Mouse (Mus musculus): Measurements from ENCODE around the gene Atad1.
"Not testable (repeated sequence)": the region's sequence is repeated elsewhere in the genome, so short reads cannot be mapped to it uniquely, and the experiment has no call there.

Atad1 gene

DNA sequence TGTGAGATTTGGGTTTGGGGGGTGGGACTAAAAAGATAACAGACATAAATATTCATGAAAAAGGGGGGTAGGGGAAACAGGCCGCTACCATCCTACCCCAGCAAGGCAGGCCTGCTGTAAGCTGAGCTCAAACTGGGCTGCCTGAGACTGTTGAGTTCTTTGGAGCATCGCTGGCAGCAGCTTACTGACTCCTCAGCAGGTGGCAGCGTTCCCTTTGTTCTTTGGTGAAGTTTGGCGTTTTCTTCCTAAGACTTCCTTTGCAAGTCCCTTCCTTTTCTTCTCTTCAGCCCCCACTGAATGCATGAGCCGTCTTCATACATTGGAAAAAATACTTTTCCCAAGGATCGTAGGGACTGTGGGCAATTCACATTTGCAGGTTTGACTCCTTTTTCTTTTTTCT lies 9.8 kb upstream of the Atad1 start:
- no peak for DNase-seq (ENCODE audit: low read depth, low spot score)

DNA sequence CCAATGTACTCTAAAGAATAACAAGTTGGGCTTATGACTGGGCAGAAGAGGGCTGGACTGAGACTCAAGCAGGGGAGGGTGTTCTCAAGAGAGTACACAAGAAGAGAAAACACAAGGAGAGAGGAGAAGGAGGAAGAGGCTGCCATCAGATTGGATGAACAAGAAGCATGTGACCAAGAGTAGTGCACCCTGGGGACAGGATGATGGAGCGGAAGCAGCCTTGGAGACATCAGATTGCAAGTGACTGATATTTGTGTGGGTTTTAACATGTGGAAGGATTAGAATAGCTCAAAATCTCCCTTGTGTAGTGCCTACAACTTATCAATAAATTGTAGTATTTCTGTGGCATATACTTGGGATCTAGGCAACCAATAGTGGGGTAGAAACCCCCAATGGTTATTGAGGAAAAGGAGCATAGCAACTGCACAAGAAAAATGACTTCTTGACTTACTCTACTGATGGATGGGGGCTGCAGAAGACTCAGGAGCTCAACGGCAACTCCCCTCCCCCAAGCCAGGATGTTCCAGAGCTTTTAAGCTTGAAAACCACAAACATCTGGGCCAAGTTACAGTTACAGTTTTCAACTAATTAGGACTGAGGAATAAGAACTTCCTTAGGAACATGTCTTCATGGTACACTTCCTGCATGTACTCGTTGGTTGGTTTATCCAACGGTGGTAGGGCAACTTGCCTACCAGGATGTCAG lies 1.2 kb upstream of the Atad1 start:
- no peak for DNase-seq (ENCODE audit: low read depth, low spot score)

DNA sequence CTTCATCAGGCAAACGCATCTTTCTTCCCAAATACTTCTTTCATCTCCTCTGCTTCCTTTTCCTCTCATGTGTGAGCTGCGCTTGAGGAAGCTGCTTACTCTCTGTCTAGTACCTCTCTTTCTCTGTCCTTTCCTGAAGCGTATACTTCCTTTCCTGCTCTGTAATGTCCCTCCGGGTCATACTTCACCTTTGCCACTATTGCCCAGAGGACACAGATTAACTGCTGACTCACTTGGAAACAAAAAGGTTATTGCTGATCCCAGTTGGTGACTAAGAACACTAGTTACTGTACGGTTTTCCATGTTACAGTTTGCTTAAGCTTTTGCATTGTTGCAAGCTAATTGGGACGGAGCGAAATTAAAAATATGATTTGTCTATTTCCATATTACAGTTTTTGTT lies 1.7 kb downstream of the Atad1 start:
- DNase-seq (ENCODE audit: low read depth, low spot score): no peak

DNA sequence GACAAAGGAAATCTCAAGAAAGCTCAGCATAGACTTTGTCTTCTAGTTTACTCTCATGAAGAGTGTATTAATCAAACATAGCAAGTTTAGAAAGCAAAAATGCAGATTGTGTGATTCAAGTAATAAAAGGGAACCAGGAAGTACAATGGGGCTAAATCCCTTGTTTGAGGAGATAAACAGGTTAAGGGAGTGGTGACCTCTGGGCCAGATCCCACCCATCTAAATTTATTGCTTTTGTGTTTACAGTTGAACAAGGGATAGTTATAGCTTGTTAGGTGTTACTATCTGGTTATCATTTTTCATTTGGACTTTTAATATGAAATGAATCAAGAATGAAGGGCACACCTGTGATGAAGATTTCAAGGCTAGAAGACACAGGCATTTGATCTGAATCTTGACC lies 6.7 kb downstream of the Atad1 start:
- DNase-seq (ENCODE audit: low read depth, low spot score): no peak

DNA sequence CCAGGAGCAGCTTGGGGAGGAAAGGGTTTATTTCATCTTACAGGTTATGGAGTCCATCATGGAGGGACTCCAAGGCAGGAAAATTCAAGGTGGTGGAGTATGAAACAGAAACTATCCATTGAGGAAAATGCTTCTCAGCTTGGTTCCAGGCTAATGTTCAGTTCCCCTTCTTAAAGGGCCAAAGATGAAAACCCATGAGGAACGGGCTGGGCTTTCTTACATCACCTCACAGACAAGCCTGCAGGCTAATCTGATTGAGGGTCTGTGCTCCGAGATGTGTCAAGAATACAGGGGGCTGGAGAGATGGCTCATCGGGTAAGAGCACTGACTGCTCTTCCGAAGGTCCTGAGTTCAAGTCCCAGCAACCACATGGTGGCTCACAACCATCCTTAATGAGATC lies 9.8 kb downstream of the Atad1 start:
- DNase-seq (ENCODE audit: low read depth, low spot score): no peak

DNA sequence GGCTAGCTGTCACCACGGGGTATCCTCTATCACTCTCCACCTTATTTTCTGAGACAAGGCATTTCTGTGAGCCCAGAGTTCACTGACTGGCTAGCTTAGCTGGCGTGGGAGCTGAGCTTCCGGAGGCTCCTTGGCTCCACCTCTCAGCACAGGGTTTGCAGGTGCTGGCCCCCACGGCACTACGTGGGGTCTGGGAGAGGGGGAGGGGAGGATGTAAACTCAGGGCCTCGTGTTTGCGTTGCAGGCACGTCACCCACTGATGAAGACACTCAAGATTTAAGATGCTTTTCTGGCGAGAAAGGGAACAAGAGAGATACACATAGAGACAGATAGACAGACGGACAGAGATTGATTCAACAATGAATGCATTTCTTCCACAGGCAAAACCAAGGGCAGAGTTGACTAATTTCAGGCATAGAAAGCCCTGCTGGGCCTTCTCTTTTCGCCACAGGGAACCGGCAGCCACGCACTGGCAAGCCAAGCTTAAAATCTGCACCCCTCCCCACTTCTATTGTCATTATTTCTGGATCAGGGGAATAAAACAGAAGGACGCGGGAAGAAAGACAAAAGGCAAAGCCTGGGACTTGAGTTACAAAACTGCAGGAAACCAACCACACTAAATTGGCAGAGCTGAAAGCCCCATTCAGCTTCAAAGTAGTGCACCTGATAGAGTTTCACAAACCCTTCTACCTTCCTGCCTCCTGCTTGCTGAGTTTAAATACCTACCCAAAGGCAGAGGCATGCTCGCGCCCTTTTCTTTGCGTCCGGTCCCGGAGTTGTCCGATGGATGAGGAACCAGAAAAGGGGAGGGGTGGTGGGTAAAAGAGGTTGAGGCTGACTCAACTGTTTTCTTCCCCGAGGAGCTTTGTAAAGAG lies 12.9 kb downstream of the Atad1 start:
- no peak for DNase-seq (ENCODE audit: low read depth, low spot score)

DNA sequence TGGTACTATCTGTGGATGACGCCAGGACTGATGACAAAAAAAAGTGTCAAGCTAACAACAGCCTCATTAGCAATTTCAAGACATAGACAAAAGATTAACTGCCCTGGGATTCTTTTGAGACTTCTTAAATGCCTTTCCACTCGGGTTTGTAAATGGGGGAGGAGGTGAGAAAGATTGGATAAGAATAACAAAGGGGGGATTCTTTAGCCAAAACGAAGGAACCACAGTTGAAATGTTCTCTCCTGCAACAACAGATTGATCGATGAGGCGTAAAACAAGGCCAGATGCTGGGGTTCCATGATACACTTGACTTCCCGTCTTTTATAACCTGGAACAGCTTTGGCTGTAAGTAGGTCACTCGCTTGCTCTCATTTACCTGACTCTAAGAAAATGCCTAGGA lies 15.8 kb downstream of the Atad1 start:
- no peak for DNase-seq (ENCODE audit: low read depth, low spot score)

DNA sequence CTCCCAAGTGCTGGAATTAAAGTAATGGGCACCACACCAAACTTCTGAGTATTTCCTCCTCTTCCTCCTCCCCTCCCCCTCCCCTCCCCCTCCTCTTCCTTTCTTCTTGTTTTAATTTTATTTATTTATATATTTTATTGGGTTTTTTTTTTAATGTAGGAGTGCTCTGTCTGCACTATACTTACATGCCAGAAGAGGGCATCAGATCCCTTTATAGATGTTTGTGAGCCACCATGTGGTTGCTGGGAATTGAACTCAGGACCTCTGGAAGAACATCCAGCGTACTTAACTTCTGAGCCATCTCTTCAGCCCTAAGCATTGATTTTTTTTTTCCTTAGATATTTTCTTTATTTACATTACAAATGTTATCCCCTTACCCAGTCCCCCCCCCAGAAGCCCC lies 19.3 kb downstream of the Atad1 start:
- DNase-seq (ENCODE audit: low read depth, low spot score): no peak

DNA sequence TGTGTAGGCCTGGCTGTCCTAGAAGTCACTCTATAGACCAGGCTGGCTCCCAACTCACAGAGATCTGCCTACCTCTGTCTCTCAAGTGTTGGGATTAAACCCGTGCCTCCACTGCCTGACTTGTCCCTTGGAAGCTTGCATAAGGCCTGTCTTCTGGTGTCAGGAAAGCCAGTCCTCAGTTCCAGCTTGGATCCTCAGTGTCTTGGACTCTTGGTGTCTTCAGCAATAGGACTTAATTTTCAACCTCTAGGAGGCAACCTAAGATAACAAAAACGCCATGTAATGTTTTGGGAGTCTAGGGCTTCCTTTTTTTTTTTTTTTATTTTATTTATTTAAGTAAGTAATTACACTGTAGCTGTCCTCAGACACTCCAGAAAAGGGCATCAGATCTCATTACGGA lies 22.0 kb downstream of the Atad1 start:
- no peak for DNase-seq (ENCODE audit: low read depth, low spot score)

DNA sequence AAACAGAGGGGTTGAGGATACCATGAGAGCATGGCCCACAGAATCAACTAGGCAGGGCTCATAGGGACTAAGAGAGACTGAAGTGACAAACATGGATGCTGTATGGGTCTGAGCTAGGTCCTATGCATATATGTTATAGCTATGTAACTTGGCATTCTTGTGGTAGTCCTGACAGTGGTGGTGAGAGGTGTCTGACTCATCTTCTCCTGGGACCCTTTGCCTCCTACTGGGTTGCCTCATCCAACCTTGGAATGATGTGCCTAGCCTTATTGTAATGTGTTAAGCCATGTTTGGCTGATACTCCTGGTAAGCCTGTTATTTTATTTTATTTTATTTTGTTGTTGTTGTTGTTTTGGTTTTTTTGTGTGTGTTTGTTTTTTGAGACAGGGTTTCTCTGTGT lies 23.9 kb downstream of the Atad1 start:
- DNase-seq (ENCODE audit: low read depth, low spot score): no peak

DNA sequence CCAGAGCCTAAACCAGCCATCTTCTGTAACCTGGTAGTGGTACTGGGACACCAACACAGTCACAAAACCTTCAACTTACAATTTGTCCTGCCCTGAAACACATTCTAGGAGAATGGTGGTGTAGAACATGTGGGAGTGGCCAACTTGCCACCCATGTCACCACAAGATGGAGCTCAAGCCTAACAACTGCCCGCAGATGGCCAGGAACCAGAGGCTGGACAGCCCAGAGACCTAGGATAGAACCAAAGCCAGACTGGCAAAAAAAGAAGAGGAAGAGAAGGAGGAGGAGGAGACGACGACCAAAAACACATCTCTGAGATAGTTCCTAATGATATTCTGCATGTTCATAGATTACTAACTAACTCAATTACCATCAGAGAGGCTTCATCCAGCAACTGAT lies 24.4 kb downstream of the Atad1 start:
- DNase-seq (ENCODE audit: low read depth, low spot score): peak; percentile 69

DNA sequence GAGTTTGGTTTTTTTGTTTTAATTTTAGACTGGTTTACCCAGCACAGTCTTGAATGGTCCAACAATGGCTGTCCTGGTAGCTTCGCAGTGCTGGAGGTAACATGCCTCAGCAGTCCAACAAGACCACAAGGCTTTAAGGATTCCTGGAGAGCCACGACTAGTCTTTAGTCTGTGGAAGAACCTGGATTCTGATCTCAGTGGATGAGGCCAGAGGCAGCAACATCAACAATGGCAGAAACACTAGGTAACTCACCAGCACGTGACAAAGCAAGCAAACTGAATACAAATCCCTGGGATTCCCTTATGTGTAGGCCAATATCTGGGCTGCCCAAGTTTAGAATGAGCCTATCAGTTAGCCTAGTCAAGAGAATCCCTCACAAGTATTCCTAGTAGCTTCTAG lies 26.1 kb downstream of the Atad1 start:
- no peak for DNase-seq (ENCODE audit: low read depth, low spot score)

DNA sequence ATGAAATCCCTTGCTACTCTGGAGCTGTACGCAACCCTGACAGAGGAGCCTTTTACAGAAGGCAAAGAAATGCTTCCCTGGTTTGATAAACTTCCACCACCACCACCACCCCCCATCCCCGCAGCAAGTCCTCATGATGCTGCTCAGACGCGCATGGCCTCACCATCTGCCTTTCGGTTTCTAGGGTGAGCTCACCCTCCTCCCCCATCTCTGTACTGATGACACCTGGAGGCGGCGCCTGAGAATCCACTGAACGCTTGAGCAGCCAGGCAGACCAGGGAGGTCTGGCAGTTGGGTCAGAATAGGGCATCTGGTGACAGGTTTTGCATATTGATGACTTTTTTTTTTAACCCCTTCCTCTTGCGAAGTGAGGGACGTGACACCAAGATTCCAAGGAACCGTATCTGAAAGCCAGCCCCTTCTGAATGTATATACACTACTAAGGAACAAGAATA lies 27.0 kb downstream of the Atad1 start:
- DNase-seq (ENCODE audit: low read depth, low spot score): peak; percentile 63

DNA sequence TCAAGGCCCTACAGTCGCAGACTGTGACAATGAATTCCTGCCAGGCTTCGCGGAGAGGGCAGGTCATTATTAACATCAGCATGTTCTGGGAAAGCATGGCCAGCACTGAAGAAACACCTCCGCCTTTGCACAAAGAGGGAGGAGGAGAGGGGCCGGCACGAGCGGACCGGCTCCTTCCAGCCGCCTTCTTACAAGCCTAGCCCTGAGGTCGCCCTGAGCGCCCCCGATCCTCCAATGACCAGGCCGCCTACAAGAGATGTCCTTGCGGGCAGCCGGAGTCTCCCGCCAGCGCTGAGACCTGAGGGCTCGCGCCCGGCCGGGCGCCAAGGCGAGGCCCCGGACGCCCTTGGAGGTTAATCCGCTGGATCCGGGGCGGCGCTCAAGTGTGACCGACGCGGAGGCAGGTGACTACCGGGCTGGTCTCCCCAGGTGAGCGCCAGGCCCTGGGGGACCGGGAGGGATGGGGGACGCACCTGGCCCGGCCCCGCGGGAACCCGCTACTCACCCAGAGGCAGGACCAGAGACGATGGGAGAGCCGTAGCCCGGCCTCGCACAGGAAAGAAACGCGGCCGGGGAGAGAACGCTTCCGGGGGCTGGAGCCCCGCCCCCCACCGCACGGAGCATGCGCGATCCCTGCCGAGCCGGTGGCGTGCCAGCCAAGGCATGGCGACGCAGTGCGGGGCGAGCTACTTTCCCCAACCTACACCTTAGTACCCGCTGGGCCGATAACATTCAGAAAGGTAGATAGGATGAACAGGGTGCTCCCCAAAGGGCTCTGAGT lies 27.6 kb downstream of the Atad1 start:
- peak; percentile 83 for DNase-seq (ENCODE audit: low read depth, low spot score)

DNA sequence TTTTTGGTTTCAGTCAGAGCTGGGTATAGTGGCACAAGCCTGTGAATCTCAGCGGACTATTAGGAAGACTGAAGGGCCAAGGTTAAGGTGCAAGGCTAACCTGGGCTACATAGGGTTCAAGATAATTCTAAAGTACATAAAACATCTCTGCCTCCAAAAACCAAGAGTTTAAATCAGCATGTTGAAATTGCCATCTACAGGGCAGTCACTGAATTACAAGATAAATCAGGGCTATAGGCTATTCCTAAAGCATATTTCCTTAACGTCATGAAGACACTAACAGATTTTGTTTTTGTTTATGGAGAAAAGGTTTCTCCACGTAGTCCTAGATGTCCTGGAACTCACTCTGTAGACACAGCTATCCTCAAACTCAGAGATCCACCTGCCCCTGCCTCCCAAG lies 29.3 kb downstream of the Atad1 start:
- DNase-seq (ENCODE audit: low read depth, low spot score): no peak

DNA sequence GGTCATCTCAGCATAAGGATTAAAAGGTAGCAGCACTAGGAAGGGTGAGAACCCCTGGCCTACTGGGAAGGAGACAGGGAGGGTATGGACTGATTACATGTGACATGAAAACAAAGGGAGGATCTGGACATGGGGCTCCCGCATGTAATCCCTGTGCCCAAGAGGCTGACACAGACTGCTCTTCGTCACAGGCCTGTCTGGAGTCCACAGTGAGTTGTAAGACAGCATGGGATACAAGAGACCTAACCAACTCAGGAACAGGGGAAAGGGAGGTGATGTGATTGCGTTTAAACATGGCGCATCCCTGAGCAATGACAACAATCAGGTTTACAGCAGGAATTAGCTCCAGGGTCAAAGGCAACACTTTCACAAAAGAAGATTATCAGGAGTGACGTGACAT lies 30.6 kb downstream of the Atad1 start:
- no peak for DNase-seq (ENCODE audit: low read depth, low spot score)

DNA sequence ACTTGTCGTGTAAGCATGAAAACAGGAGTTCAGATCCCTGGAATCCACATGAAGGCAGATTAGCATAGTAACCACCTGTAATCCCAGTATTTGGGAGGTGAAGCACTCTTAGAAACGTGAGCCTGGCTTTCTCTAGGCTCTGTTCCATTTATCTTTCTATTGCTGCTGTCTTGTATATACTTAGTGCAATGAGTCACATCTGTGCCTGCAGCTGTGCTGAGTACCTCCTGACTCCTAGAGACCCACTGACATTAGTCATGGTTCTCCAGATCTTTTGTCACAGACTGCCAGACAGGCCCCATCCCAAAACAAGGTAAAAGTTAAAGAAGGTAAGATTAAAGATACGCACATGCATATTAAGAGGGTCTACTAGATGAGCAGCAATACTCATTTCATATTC lies 37.4 kb downstream of the Atad1 start:
- no peak for DNase-seq (ENCODE audit: low read depth, low spot score)

DNA sequence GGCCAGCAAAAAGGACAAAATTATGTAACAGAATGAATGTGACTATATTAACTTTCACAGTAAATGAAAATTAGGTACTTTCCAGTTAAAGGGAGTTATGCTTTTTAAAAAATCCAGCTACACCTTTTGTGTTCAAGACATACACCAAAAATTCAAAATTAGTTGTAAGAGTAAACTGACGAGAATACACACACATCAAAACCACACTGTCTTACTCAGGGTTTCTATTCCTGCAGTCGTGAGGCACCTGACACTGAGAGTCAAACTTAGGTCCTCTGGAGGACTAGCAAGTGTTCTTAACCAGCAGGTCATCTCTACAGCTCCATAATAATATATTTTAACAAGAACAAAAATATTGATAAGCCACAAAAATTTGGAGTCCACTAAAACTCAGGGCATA lies 42.9 kb downstream of the Atad1 start:
- no peak for DNase-seq (ENCODE audit: low read depth, low spot score)

DNA sequence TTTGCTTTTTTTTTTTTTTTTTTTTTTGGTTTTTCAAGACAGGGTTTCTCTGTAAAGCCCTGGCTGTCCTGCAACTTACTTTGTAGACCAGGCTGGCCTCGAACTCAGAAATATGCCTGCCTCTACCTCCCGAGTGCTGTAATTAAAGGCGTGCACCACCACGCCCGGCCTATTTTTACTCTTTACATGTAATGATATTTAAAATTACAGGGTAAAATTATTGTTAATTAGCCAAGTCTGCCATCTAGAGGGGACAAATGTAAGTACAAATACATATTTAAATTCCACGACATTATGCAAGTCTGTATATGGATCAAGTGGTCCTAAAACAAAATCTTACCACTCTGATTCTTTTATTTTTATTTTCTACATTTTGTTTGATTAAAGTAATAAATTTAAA lies 49.9 kb downstream of the Atad1 start:
- DNase-seq (ENCODE audit: low read depth, low spot score): peak; percentile 21

DNA sequence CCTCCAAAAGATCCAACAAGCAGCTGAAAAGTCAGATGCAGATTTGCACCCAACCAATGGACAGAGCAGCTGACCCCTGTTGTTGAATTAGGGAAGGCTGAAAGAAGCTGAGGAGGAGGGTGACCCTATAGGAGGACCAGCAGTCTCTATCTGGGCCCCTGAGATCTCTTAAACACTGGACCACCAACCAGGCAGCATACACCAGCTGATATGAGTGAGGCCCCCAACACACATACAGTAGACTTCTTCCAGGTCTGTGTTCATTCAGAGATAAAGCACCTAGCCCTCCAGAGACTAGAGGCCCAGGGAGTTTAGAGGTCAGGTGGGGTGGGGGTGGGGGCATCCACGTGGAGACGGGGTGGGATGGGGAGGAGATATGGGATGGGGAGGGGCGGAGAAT lies 51.4 kb downstream of the Atad1 start:
- DNase-seq (ENCODE audit: low read depth, low spot score): not testable (repeated sequence)

DNA sequence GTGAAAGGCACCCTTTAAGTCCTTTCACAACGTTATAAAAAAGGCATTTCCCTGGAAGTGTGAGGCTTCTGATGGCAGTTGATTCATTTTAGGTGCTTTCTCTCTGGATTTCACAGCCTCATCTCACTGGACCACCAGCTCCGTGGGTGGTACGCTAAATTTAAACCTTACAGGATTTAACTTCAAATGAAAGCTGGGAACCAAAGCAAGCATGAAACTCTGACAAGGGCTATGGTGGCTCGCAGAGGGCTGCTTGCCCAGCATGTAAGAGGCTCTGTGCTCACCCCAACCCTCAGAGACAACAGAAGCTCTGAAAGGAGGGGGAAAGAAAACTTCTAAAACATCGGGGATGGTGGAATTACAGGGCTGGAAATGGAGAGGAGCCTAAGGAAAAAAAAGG lies 51.9 kb downstream of the Atad1 start:
- DNase-seq (ENCODE audit: low read depth, low spot score): no peak

DNA sequence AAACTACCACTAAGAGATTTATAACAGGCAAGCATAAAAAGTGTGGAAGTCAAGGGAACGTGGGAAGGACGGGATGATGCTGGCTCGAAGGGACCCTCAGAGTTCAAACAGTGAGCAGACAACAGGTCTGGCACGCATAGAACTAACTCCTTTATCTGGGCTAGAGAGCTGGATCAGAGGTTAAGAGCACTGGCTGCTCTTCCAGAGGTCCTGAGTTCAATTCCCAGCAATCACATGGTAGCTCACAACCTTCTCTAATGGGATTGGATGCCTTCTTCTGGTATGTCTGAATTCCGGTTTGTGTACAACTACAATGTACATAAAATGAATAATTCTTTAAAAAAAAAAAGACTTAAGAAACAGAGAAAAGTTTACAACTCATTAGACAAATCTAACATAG lies 56.5 kb downstream of the Atad1 start:
- DNase-seq (ENCODE audit: low read depth, low spot score): no peak
